ENCODE assay signal across 13 mouse cellular contexts in the genomic region with DNA sequence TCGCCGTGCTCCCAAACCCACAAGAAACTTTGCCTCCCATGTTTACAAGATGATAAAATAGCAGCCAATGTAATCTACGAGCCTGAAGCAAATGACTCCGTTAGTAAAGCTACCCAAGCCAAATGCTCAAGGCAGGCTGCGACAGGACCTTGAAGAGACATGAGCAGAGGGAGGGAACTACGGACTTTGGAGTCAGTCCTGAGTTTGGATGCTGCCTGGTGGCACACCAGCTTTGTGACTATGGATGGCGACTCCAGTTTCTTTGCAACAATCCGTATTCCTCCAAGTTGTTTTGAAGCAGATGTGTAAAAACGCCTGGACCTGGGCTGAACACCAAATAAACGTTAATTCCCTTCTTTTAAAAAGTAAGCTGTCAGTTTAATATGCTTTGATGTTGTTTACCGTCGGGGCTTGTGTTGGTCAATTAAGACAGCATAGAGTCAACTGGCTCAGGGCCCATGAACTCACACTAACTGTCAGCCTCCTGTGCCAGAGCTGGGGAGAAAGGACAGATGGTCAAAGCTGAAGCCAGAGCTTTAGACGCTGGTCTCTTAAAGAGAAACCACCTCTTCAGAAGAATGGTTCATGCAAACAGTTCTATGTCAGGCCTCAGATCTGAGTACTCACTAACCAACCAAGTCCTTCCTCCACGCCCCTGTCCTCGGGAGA.
DNase-seq lines count a peak whose midpoint lies in the region; ATAC-seq and TF ChIP-seq lines count a peak whose summit lies in the region.
"Had no signal": no experiment of that assay in that cellular context is flagged by ENCODE, and none has a peak within 500 bp of the region (broad histone marks: within the 10 kb centered on the region; RNA-seq: fewer than 3 reads in every experiment).

No protein-coding gene starts in this region.

- H3K4me1 ChIP-seq in forebrain, embryonic 14.5 days (ENCODE audit: control insufficient read depth, insufficient read depth, low read length) = no peaks in the 10 kb centered on the region
- no peaks in the 10 kb centered on the region for H3K4me1 ChIP-seq in forebrain, embryonic 12.5 days
- H3K4me1 ChIP-seq in hindbrain, postnatal 0 days (ENCODE audit: insufficient read depth, low read length) = no peaks in the 10 kb centered on the region
- H3K4me1 ChIP-seq in hindbrain, embryonic 11.5 days (replicated peaks; ENCODE audit: control insufficient read depth, insufficient read depth, low read length) = no peaks in the 10 kb centered on the region
- no peaks in the 10 kb centered on the region for H3K4me1 ChIP-seq in lung, embryonic 15.5 days
- H3K4me1 ChIP-seq in thymus, adult 2 months (replicated peaks; ENCODE audit: control insufficient read depth, insufficient read depth, low read length) = no peaks in the 10 kb centered on the region
- H3K4me1 ChIP-seq: intestine, embryonic 15.5 days; limb, embryonic 12.5 days had no signal

- peak; percentile 51 for DNase-seq in forebrain, embryonic 14.5 days (ENCODE audit: low spot score)
- DNase-seq in hindbrain, postnatal 0 days (ENCODE audit: low spot score) = peak; percentile 84
- DNase-seq in hindbrain, embryonic 11.5 days (ENCODE audit: low spot score) = no peak
- DNase-seq in cerebellum, adult 11 months = peak; percentile 79
- no peak for DNase-seq in frontal cortex, postnatal 36 days (ENCODE audit: low spot score in 2 of 2)
- DNase-seq in thymus, adult 2 months = no peak

- H3K4me2 ChIP-seq in forebrain, embryonic 14.5 days (ENCODE audit: low read length) = no peak overlapping the region
- H3K4me2 ChIP-seq in forebrain, embryonic 12.5 days = no peak overlapping the region
- H3K4me2 ChIP-seq in hindbrain, postnatal 0 days (ENCODE audit: low read depth, low read length) = no peak overlapping the region
- H3K4me2 ChIP-seq in hindbrain, embryonic 11.5 days (replicated peaks; ENCODE audit: low read depth, low read length) = no peak overlapping the region
- H3K4me2 ChIP-seq in lung, embryonic 15.5 days = no peak overlapping the region
- H3K4me2 ChIP-seq: intestine, embryonic 15.5 days; limb, embryonic 12.5 days had no signal

- no peak overlapping the region for H3K4me3 ChIP-seq in forebrain, embryonic 14.5 days (ENCODE audit: low read depth, low read length)
- no peak overlapping the region for H3K4me3 ChIP-seq in forebrain, embryonic 12.5 days (replicated peaks)
- H3K4me3 ChIP-seq in hindbrain, postnatal 0 days (ENCODE audit: low read length) = no peak overlapping the region
- no peak overlapping the region for H3K4me3 ChIP-seq in hindbrain, embryonic 11.5 days (ENCODE audit: low read depth, low read length)
- H3K4me3 ChIP-seq in lung, embryonic 15.5 days = no peak overlapping the region
- no peak overlapping the region for H3K4me3 ChIP-seq in thymus, adult 2 months (ENCODE audit: control insufficient read depth, insufficient read depth, low read length)
- H3K4me3 ChIP-seq: erythroblast, embryonic 14.5 days; intestine, embryonic 15.5 days; limb, embryonic 12.5 days had no signal

- no peaks in the 10 kb centered on the region for H3K36me3 ChIP-seq in forebrain, embryonic 14.5 days (ENCODE audit: control insufficient read depth, insufficient read depth, low read length)
- no peaks in the 10 kb centered on the region for H3K36me3 ChIP-seq in forebrain, embryonic 12.5 days (replicated peaks)
- H3K36me3 ChIP-seq in hindbrain, postnatal 0 days (ENCODE audit: insufficient read depth, low read length) = no peaks in the 10 kb centered on the region
- no peaks in the 10 kb centered on the region for H3K36me3 ChIP-seq in hindbrain, embryonic 11.5 days (ENCODE audit: control insufficient read depth, insufficient read depth, low read length)
- no peaks in the 10 kb centered on the region for H3K36me3 ChIP-seq in lung, embryonic 15.5 days
- no peaks in the 10 kb centered on the region for H3K36me3 ChIP-seq in thymus, adult 2 months (ENCODE audit: control insufficient read depth, insufficient read depth, low read length)
- H3K36me3 ChIP-seq: G1E; intestine, embryonic 15.5 days; limb, embryonic 12.5 days had no signal

- no peak overlapping the region; the same call in 1 of the 2 replicates for H3K27ac ChIP-seq in forebrain, embryonic 14.5 days (ENCODE audit: low read depth, low read length)
- no peak overlapping the region for H3K27ac ChIP-seq in forebrain, embryonic 12.5 days
- peak overlapping the region; percentile 62; the same call in 1 of the 2 replicates for H3K27ac ChIP-seq in hindbrain, postnatal 0 days
- no peak overlapping the region for H3K27ac ChIP-seq in hindbrain, embryonic 11.5 days (ENCODE audit: low read depth, low read length)
- H3K27ac ChIP-seq in lung, embryonic 15.5 days = peak overlapping the region; percentile 25; the same call in 1 of the 2 replicates
- no peak overlapping the region for H3K27ac ChIP-seq in thymus, adult 2 months (ENCODE audit: control insufficient read depth, insufficient read depth, low read length)
- H3K27ac ChIP-seq: intestine, embryonic 15.5 days; limb, embryonic 12.5 days had no signal

- 72% methylated on average over 15 of the region's 15 CpGs for WGBS in forebrain, embryonic 14.5 days
- 86% methylated on average over 15 of the region's 15 CpGs for WGBS in forebrain, embryonic 12.5 days
- WGBS in hindbrain, postnatal 0 days = 51% methylated on average over 15 of the region's 15 CpGs
- 93% methylated on average over 15 of the region's 15 CpGs for WGBS in hindbrain, embryonic 11.5 days
- 43% methylated on average over 15 of the region's 15 CpGs for WGBS in lung, embryonic 15.5 days
- WGBS in thymus, adult 2 months = 82% methylated on average over 15 of the region's 15 CpGs

- no peak for TF ChIP-seq POLR2A in thymus, adult 2 months (IDR thresholded peaks at IDR 0.05; ENCODE audit: control insufficient read depth, extremely low read depth, insufficient read depth, low read length, poor library complexity)

- no peaks in the 10 kb centered on the region for H3K9me3 ChIP-seq in forebrain, embryonic 14.5 days (replicated peaks; ENCODE audit: control insufficient read depth, low read length)
- no peaks in the 10 kb centered on the region for H3K9me3 ChIP-seq in forebrain, embryonic 12.5 days
- H3K9me3 ChIP-seq in hindbrain, postnatal 0 days (ENCODE audit: low read length) = no peaks in the 10 kb centered on the region
- H3K9me3 ChIP-seq in hindbrain, embryonic 11.5 days (ENCODE audit: control insufficient read depth, low read length) = no peaks in the 10 kb centered on the region
- H3K9me3 ChIP-seq in lung, embryonic 15.5 days = no peaks in the 10 kb centered on the region
- H3K9me3 ChIP-seq: intestine, embryonic 15.5 days; limb, embryonic 12.5 days had no signal

- no peak for TF ChIP-seq CTCF in hindbrain, postnatal 0 days (IDR thresholded peaks at IDR 0.05; ENCODE audit: low read depth)
- no peak for TF ChIP-seq CTCF in thymus, adult 2 months (IDR thresholded peaks at IDR 0.05; ENCODE audit: borderline replicate concordance, control insufficient read depth, extremely low read depth, insufficient read depth, low read length, poor library complexity)

- ATAC-seq in forebrain, embryonic 14.5 days = no peak
- no peak for ATAC-seq in forebrain, embryonic 12.5 days (ENCODE audit: low FRiP score)
- peak; percentile 79 for ATAC-seq in hindbrain, postnatal 0 days
- no peak for ATAC-seq in hindbrain, embryonic 11.5 days (ENCODE audit: low FRiP score)
- ATAC-seq in lung, embryonic 15.5 days (ENCODE audit: borderline replicate concordance, extremely low read depth, low FRiP score, low TSS enrichment) = peak; percentile 88
- ATAC-seq: activated CD4-positive, CD25-positive, alpha-beta regulatory T cell, adult 4 months; intestine, embryonic 15.5 days had no signal

- H3K27me3 ChIP-seq in forebrain, embryonic 14.5 days (replicated peaks; ENCODE audit: control insufficient read depth, insufficient read depth, low read length) = no peaks in the 10 kb centered on the region
- H3K27me3 ChIP-seq in forebrain, embryonic 12.5 days = no peaks in the 10 kb centered on the region
- H3K27me3 ChIP-seq in hindbrain, postnatal 0 days (ENCODE audit: insufficient read depth, low read length) = no peaks in the 10 kb centered on the region
- H3K27me3 ChIP-seq in hindbrain, embryonic 11.5 days (ENCODE audit: control insufficient read depth, insufficient read depth, low read length) = no peaks in the 10 kb centered on the region
- H3K27me3 ChIP-seq in lung, embryonic 15.5 days = no peaks in the 10 kb centered on the region
- no peaks in the 10 kb centered on the region for H3K27me3 ChIP-seq in thymus, adult 2 months (ENCODE audit: control insufficient read depth, insufficient read depth, low read length)
- H3K27me3 ChIP-seq: intestine, embryonic 15.5 days; limb, embryonic 12.5 days had no signal

- H3K9ac ChIP-seq in forebrain, embryonic 14.5 days (ENCODE audit: low read length) = no peak overlapping the region
- no peak overlapping the region for H3K9ac ChIP-seq in forebrain, embryonic 12.5 days
- no peak overlapping the region for H3K9ac ChIP-seq in hindbrain, postnatal 0 days (replicated peaks; ENCODE audit: low read length)
- H3K9ac ChIP-seq in hindbrain, embryonic 11.5 days (ENCODE audit: low read depth, low read length) = no peak overlapping the region
- H3K9ac ChIP-seq in lung, embryonic 15.5 days = no peak overlapping the region
- H3K9ac ChIP-seq: intestine, embryonic 15.5 days; limb, embryonic 12.5 days had no signal

Comparison
In these comparisons a context has a peak if more than half of its experiments do, and no peak if none do; other contexts are left out.
1. ATAC-seq: peak in hindbrain, postnatal 0 days (single experiment) and lung, embryonic 15.5 days (single experiment); none in forebrain, embryonic 14.5 days (single experiment), forebrain, embryonic 12.5 days (single experiment) and hindbrain, embryonic 11.5 days (single experiment).
2. DNase-seq: peak in forebrain, embryonic 14.5 days (single experiment), hindbrain, postnatal 0 days (single experiment) and cerebellum, adult 11 months (single experiment); none in hindbrain, embryonic 11.5 days (single experiment), frontal cortex, postnatal 36 days (0 of 2) and thymus, adult 2 months (single experiment).
3. H3K27ac ChIP-seq: peak in hindbrain, postnatal 0 days (single experiment) and lung, embryonic 15.5 days (single experiment); none in forebrain, embryonic 14.5 days (single experiment), forebrain, embryonic 12.5 days (single experiment), hindbrain, embryonic 11.5 days (single experiment) and thymus, adult 2 months (single experiment).